ENCODE assay signal across 8 mouse cellular contexts in genomic region chrX:48532175-48532574, GRCm38 (mm10). TPM values are rescaled to one million over a fixed set of nuclear protein-coding genes. Genes with fewer than 3 reads are reported as not detected.
DNase-seq lines count a peak whose midpoint lies in the region; ATAC-seq and TF ChIP-seq lines count a peak whose summit lies in the region.

No protein-coding gene starts in this region.

- peak overlapping the region; percentile 24; the same call in 1 of the 2 replicates for H3K4me2 ChIP-seq in heart, embryonic 14.5 days (ENCODE audit: low read length)

- WGBS in heart, embryonic 14.5 days, result 29% methylated on average over 3 of the region's 3 CpGs

- no peak overlapping the region for H3K27ac ChIP-seq in heart, embryonic 14.5 days (replicated peaks in 1 of 2; ENCODE audit: control insufficient read depth in 1 of 2, insufficient read depth in 1 of 2, low read depth in 2 of 2, low read length in 2 of 2)
- no peak overlapping the region for H3K27ac ChIP-seq in layer of hippocampus, adult 2 months

- DNase-seq in G1E (ENCODE audit: low spot score), result peak; percentile 21
- peak; percentile 43 for DNase-seq in c-Kit-negative CD71-positive TER-119-positive erythroid progenitor cells, embryonic 14.5 days (ENCODE audit: low read depth, low spot score)
- peak; percentile 27 for DNase-seq in fibroblast of lung, adult 2 months (ENCODE audit: low read depth)
- DNase-seq in layer of hippocampus, adult 2 months (ENCODE audit: low spot score in 2 of 2), result peak; percentile 56 to 79
- peak; percentile 83 for DNase-seq in lung, postnatal 14 days
- DNase-seq in right cerebral cortex, postnatal 14 days, result peak; percentile 78
- DNase-seq in urinary bladder, postnatal 36 days (ENCODE audit: low spot score in 2 of 2), result peak; percentile 43 to 69

- H3K9me3 ChIP-seq in G1E (replicated peaks), result peaks cover 3% of the 10 kb centered on the region
- no peaks in the 10 kb centered on the region for H3K9me3 ChIP-seq in heart, embryonic 14.5 days (ENCODE audit: control insufficient read depth, low read length)

- no peak overlapping the region for H3K9ac ChIP-seq in heart, embryonic 14.5 days (ENCODE audit: low read length)

- no peaks in the 10 kb centered on the region for H3K27me3 ChIP-seq in G1E (ENCODE audit: insufficient read depth, low read length)
- H3K27me3 ChIP-seq in heart, embryonic 14.5 days (ENCODE audit: control insufficient read depth, insufficient read depth, low read length), result no peaks in the 10 kb centered on the region

- TF ChIP-seq CTCF in G1E (IDR thresholded peaks at IDR 0.05; ENCODE audit: low read depth, low read length), result peak; percentile 51; the same call in 1 of the 2 replicates
- TF ChIP-seq CTCF in layer of hippocampus, adult 2 months (conservative IDR thresholded peaks at IDR 0.05), result peak; percentile 90

- no peak overlapping the region for H3K4me3 ChIP-seq in G1E (ENCODE audit: low read depth, low read length)
- no peak overlapping the region for H3K4me3 ChIP-seq in heart, embryonic 14.5 days (ENCODE audit: control insufficient read depth in 1 of 2, insufficient read depth in 1 of 2, low read depth in 1 of 2, low read length in 2 of 2)
- no peak overlapping the region for H3K4me3 ChIP-seq in layer of hippocampus, adult 2 months

- peak; percentile 15; the same call in 1 of the 2 replicates for ATAC-seq in G1E (ENCODE audit: extremely low read depth, insufficient number of reproducible peaks, low FRiP score, poor library complexity, severe bottlenecking)
- no peak for ATAC-seq in heart, embryonic 14.5 days (ENCODE audit: insufficient number of reproducible peaks, insufficient read depth, low FRiP score, low read depth)

- no peaks in the 10 kb centered on the region for H3K36me3 ChIP-seq in G1E (replicated peaks)
- H3K36me3 ChIP-seq in heart, embryonic 14.5 days (ENCODE audit: control insufficient read depth, insufficient read depth, low read length), result no peaks in the 10 kb centered on the region

- no peaks in the 10 kb centered on the region for H3K4me1 ChIP-seq in G1E (ENCODE audit: insufficient read depth, low read depth, low read length)
- H3K4me1 ChIP-seq in heart, embryonic 14.5 days (ENCODE audit: control insufficient read depth in 2 of 2, insufficient read depth in 2 of 2, low read length in 2 of 2), result no peaks in the 10 kb centered on the region

RNA-seq across cellular contexts. Expression of gene Rab33a, which starts 13.1 kb away (rescaled TPM):
- total RNA-seq in G1E (2014; fragmentation: Nextera tagmentation) (0.63 TPM in 1 of 2 replicates, not detected in the other), G1E (2017) (0.29 TPM in 1 of 2 replicates, not detected in the other)
- 0.08 and 0.13 TPM in 2 replicates for polyA plus RNA-seq in G1E (2012)
- polyA plus RNA-seq in heart, embryonic 14.5 days (2014; fragmentation: Nextera tagmentation; extraction: Ambion mirVana), result 6.1 and 6.7 TPM in 2 replicates
- 10 to 100 TPM; 22.1 to 24.3 TPM for total RNA-seq in layer of hippocampus, adult 2 months (2021)

RNA-seq across cellular contexts. Expression of gene Aifm1, which starts 18.8 kb away (rescaled TPM):
- 48.0 and 48.8 TPM in 2 replicates for total RNA-seq in G1E (2014; fragmentation: Nextera tagmentation)
- total RNA-seq in G1E (2017), result 53.7 and 71.4 TPM in 2 replicates
- 5.1 and 7.0 TPM in 2 replicates for polyA plus RNA-seq in G1E (2012)
- polyA plus RNA-seq in heart, embryonic 14.5 days (2014; fragmentation: Nextera tagmentation; extraction: Ambion mirVana), result 95.3 and 98.4 TPM in 2 replicates
- total RNA-seq in layer of hippocampus, adult 2 months (2021), result 10 to 100 TPM; 27.8 to 29.0 TPM

Comparison
In these comparisons a context has a peak if more than half of its experiments do, and no peak if none do; other contexts are left out.
1. DNase-seq: peak in every context shown above with its lines; median percentile 83 in lung, postnatal 14 days; 78 in right cerebral cortex, postnatal 14 days; 68 in layer of hippocampus, adult 2 months; 56 in urinary bladder, postnatal 36 days; 43 in c-Kit-negative CD71-positive TER-119-positive erythroid progenitor cells, embryonic 14.5 days; 27 in fibroblast of lung, adult 2 months; 21 in G1E.
2. RNA of gene Rab33a, which starts 13.1 kb away (total RNA-seq): 22.1 to 24.3 TPM in layer of hippocampus, adult 2 months; 0.29 to 0.63 TPM in G1E; every median in the first group is over 10 times any median in the second.